Mouse (Mus musculus): ENCODE measurements at regions not wholly inside any gene's neighbourhood (a gene's known extent, or its start where the extent isn't known, plus 50 kb on each side); places are given as distances from the start of the nearest gene placed in this dataset.

- H3K27me3 ChIP-seq (ENCODE audit: insufficient read depth, low read length) = no peaks in the 10 kb centered on the region
- no peaks in the 10 kb centered on the region for H3K9me3 ChIP-seq (ENCODE audit: low read length)
- H3K27ac ChIP-seq (ENCODE audit: low read depth, low read length) = no peak overlapping the region; the same call in 1 of the 2 replicates
- H3K36me3 ChIP-seq (ENCODE audit: insufficient read depth) = peaks cover 2% of the 10 kb centered on the region; the same call in 1 of the 2 replicates
- no peak for TF ChIP-seq CTCF (IDR thresholded peaks at IDR 0.05; ENCODE audit: low read depth)
- H3K9ac ChIP-seq = no peak overlapping the region
- no peak overlapping the region for H3K4me2 ChIP-seq (ENCODE audit: low read depth)
- peaks cover 16% of the 10 kb centered on the region for H3K4me1 ChIP-seq (ENCODE audit: insufficient read depth)
- 7% methylated on average over 1 of the region's 1 CpGs for WGBS
- ATAC-seq (no peak), DNase-seq (no peak)
- no peak overlapping the region for H3K4me3 ChIP-seq (ENCODE audit: low read depth, low read length)
Observed at GRCm38 (mm10) chr9:41604916-41605315, 443.4 kb upstream of the Ubash3b start.

DNA sequence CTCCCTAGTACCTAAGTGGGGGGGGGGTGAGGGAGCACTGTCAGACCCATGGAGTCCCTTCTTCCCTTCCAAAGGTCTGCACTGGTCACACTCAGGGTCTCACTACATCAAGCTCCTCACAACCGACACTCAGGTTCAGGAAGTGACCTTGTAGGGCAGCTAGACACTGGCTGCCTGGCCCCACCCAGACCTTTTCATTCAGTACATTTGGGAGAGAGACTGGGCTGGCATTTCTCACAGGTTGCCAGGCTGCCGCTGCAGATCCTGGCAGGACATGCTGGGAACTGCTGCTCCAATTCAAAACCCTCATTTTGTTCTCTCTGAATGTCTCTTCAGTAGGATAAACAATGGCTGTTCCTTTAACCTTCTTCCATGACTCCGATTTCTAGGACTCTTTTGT is 439.3 kb upstream of the Ubash3b start:
- Histone ChIP-seq H3K9me3 (ENCODE audit: low read length) (no peaks in the 10 kb centered on the region), H3K36me3 (ENCODE audit: insufficient read depth) (no peaks in the 10 kb centered on the region), H3K4me3 (ENCODE audit: low read depth, low read length) (no peak overlapping the region), H3K9ac (no peak overlapping the region), H3K27me3 (ENCODE audit: insufficient read depth, low read length) (no peaks in the 10 kb centered on the region), H3K4me2 (ENCODE audit: low read depth) (no peak overlapping the region), H3K27ac (ENCODE audit: low read depth, low read length) (peak overlapping the region; percentile 66; the same call in 1 of the 2 replicates), H3K4me1 (ENCODE audit: insufficient read depth) (peaks cover 30% of the 10 kb centered on the region)
- ATAC-seq = peak; percentile 46
- DNase-seq = peak; percentile 53
- 14% methylated on average over 3 of the region's 3 CpGs for WGBS
- TF ChIP-seq CTCF (IDR thresholded peaks at IDR 0.05; ENCODE audit: low read depth) = no peak

- H3K9ac ChIP-seq = no peak overlapping the region
- no peak for ATAC-seq
- H3K27ac ChIP-seq (ENCODE audit: low read depth, low read length) = peak overlapping the region; percentile 66
- peaks cover 37% of the 10 kb centered on the region for H3K4me1 ChIP-seq (ENCODE audit: insufficient read depth)
- no peak overlapping the region for H3K4me3 ChIP-seq (ENCODE audit: low read depth, low read length)
- H3K4me2 ChIP-seq (ENCODE audit: low read depth) = no peak overlapping the region
- no peak for DNase-seq
- no peaks in the 10 kb centered on the region for H3K27me3 ChIP-seq (ENCODE audit: insufficient read depth, low read length)
- H3K36me3 ChIP-seq (ENCODE audit: insufficient read depth) = no peaks in the 10 kb centered on the region
- no peaks in the 10 kb centered on the region for H3K9me3 ChIP-seq (ENCODE audit: low read length)
- TF ChIP-seq CTCF (IDR thresholded peaks at IDR 0.05; ENCODE audit: low read depth) = no peak
- WGBS = 14% methylated on average over 1 of the region's 1 CpGs
Observed at GRCm38 (mm10) chr9:41599874-41600273, 438.4 kb upstream of the Ubash3b start.

DNA sequence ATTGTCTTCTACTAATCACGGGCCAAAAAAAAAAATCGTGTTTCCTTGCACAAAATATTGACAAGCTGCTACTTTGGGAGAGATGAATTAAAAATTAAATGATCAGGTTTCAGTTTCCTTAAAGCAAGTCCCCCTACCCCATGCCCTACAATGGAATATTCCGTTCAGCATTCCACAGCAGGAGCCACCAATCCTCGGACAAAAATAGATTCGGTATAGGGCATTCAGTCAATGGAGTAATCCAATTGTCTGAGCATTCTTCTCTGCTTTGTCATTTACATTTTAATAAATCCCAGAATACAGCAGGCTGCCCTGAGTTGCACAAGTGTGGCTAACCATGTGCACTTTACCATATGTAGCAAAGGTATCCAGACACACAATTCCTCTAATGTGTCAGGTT is 434.3 kb upstream of the Ubash3b start:
- Histone ChIP-seq H3K27ac (ENCODE audit: low read depth, low read length) (peak overlapping the region; percentile 67), H3K9ac (no peak overlapping the region; the same call in 1 of the 2 replicates), H3K4me2 (ENCODE audit: low read depth) (no peak overlapping the region), H3K27me3 (ENCODE audit: insufficient read depth, low read length) (no peaks in the 10 kb centered on the region), H3K9me3 (ENCODE audit: low read length) (no peaks in the 10 kb centered on the region), H3K4me1 (ENCODE audit: insufficient read depth) (peaks cover 33% of the 10 kb centered on the region), H3K4me3 (ENCODE audit: low read depth, low read length) (no peak overlapping the region), H3K36me3 (ENCODE audit: insufficient read depth) (peaks cover 6% of the 10 kb centered on the region)
- no peak for TF ChIP-seq CTCF (IDR thresholded peaks at IDR 0.05; ENCODE audit: low read depth)
- DNase-seq (peak; percentile 67), ATAC-seq (peak; percentile 34; the same call in 1 of the 2 replicates)
- 15% methylated on average over 5 of the region's 5 CpGs for WGBS

DNA sequence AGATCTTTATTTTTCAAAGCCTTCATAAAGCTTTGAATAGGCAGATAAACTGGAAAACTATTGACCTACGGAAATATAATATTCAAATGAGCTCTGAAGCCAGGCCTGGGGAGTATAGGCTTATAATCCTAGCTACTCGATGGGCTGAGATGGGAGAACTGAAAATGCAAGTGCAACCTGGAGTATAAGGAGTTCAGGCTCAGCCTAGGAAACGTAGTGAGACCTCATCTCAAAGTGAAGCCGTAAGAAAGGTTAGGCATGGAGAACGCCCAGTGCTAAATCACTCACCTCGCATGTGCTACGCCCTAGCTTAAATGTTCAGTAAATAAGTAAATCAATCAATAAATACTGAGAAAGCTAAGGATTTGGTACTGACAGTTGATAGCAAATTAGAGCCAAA is 432.5 kb upstream of the Ubash3b start:
- Histone ChIP-seq H3K4me3 (ENCODE audit: low read depth, low read length) (no peak overlapping the region), H3K27ac (ENCODE audit: low read depth, low read length) (peak overlapping the region; percentile 67), H3K27me3 (ENCODE audit: insufficient read depth, low read length) (no peaks in the 10 kb centered on the region), H3K9ac (no peak overlapping the region), H3K4me2 (ENCODE audit: low read depth) (no peak overlapping the region), H3K9me3 (ENCODE audit: low read length) (no peaks in the 10 kb centered on the region), H3K4me1 (ENCODE audit: insufficient read depth) (peaks cover 31% of the 10 kb centered on the region), H3K36me3 (ENCODE audit: insufficient read depth) (peaks cover 22% of the 10 kb centered on the region)
- no peak for TF ChIP-seq CTCF (IDR thresholded peaks at IDR 0.05; ENCODE audit: low read depth)
- peak; percentile 54 for DNase-seq
- ATAC-seq = no peak
- WGBS = 69% methylated on average over 7 of the region's 7 CpGs

GRCm38 (mm10) chr9:41592900-41593690 is 431.6 kb upstream of the Ubash3b start:
- TF ChIP-seq CTCF (IDR thresholded peaks at IDR 0.05; ENCODE audit: low read depth) = no peak
- Histone ChIP-seq H3K27ac (ENCODE audit: low read depth, low read length) (peak overlapping the region; percentile 67), H3K4me3 (ENCODE audit: low read depth, low read length) (no peak overlapping the region), H3K27me3 (ENCODE audit: insufficient read depth, low read length) (no peaks in the 10 kb centered on the region), H3K9ac (no peak overlapping the region), H3K4me1 (ENCODE audit: insufficient read depth) (peaks cover 35% of the 10 kb centered on the region), H3K4me2 (ENCODE audit: low read depth) (no peak overlapping the region), H3K9me3 (ENCODE audit: low read length) (no peaks in the 10 kb centered on the region), H3K36me3 (ENCODE audit: insufficient read depth) (peaks cover 28% of the 10 kb centered on the region)
- DNase-seq (peak; percentile 57), ATAC-seq (no peak)
- 68% methylated on average over 4 of the region's 4 CpGs for WGBS

DNA sequence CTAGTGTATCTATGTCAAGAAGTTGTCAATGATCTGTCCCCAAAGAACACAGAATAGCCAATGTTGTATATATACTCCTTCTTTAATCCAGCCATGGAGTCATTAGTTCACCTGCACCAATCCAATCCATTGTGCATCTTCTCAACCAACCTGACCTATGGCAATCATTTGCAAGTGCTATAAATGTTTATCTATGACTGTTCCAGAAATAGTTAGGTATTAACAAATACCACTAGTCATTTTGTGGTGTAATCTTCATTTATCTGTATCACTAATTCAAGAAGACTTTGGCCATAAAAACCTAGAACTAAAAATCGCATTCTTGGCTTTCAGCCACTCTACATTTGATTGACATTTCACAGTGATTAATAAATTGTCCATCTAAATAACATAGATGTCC is 430.6 kb upstream of the Ubash3b start:
- no peaks in the 10 kb centered on the region for H3K27me3 ChIP-seq (ENCODE audit: insufficient read depth, low read length)
- DNase-seq (peak; percentile 32), ATAC-seq (no peak)
- H3K9me3 ChIP-seq (ENCODE audit: low read length) = no peaks in the 10 kb centered on the region
- peaks cover 37% of the 10 kb centered on the region for H3K36me3 ChIP-seq (ENCODE audit: insufficient read depth)
- no peak overlapping the region for H3K4me3 ChIP-seq (ENCODE audit: low read depth, low read length)
- no peak overlapping the region for H3K4me2 ChIP-seq (ENCODE audit: low read depth)
- no peak overlapping the region for H3K27ac ChIP-seq (ENCODE audit: low read depth, low read length)
- no peak for TF ChIP-seq CTCF (IDR thresholded peaks at IDR 0.05; ENCODE audit: low read depth)
- H3K9ac ChIP-seq = no peak overlapping the region
- peaks cover 35% of the 10 kb centered on the region for H3K4me1 ChIP-seq (ENCODE audit: insufficient read depth)
- WGBS = 94% methylated on average over 1 of the region's 1 CpGs
